Mouse (Mus musculus): Measurements from ENCODE around the gene Vmn2r1. TPM values are rescaled to one million over a fixed set of nuclear protein-coding genes. Genes with fewer than 3 reads are reported as not detected.

Gene Vmn2r1
- under 0.01 and 0.01 TPM in 2 replicates for polyA plus RNA-seq (2012; rRNA removed)

DNA sequence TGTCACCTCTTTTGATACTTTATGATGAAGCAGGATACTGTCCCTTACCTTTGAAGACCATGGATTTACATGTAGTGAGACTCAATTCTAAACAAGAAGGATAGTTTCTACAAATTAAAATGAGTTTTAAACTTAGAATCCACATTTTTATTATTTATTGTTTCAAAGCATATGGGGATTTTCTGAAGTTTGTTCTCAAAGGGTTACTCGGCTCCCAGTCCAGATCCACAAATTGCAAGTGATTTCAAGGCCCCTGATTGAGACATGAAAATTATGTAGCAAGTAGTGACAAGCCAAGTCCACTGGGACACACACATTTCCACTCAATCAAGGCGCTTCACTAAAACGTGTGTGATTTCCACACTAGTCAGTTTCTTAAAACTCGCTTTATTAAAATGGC, at the start of gene Vmn2r1:
Gene Vmn2r1, plus strand, starts transcription at position 301 of the 400 bp plus-strand sequence.

DNA sequence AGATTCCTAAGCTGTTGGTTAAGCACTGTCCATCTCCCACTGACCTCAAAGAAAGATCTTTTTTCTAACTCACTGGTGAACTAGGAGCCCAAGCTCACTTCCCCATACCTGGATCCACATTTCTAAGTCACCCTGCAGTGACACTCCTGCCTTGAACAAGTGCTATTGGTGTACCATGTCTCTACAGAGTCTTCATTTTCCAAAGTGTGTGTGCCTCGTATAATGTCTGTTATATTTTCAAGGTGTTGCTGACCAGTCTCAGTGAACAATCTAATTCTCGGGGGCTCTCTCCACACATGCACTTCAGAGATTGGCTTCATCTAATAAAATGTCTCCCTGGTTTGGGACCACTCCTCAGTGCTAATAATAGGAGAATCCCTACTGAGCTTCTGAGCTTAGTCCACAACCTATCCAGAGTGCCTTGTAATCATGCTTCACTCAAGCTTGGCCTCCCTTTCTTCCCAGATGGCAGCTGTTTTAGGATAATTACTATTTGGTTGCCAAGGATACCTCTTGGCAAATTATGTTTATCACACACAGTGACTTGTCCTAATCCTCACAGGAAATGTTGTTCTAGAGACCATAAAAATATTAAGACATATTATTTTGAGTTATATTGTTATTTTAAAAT, 60.6 kb downstream of the Vmn2r1 start, which contains the start of gene Vmn2r2:
Gene Vmn2r2, minus strand, starts transcription at position 51 of the 631 bp plus-strand sequence.

Other genes with a start within 250 kb of the Vmn2r1 start
- gene Plch1, start 182.1 kb upstream of the Vmn2r1 start, polyA plus RNA-seq (2012; rRNA removed) = 0.17 and 0.18 TPM in 2 replicates
- gene E130311K13Rik, start 152.1 kb upstream of the Vmn2r1 start, polyA plus RNA-seq (2012; rRNA removed) = 1.4 and 1.8 TPM in 2 replicates
- 13.5 and 14.1 TPM in 2 replicates for gene Slc33a1, start 116.8 kb upstream of the Vmn2r1 start, polyA plus RNA-seq (2012; rRNA removed)
- gene Gmps, start 105.4 kb upstream of the Vmn2r1 start, polyA plus RNA-seq (2012; rRNA removed) = 5.5 and 5.6 TPM in 2 replicates
- not detected in 2 replicates for gene Vmn2r2, start 60.4 kb downstream of the Vmn2r1 start, polyA plus RNA-seq (2012; rRNA removed)
- 0.01 TPM in 1 of 2 replicates, not detected in the other for gene Vmn2r3, start 208.2 kb downstream of the Vmn2r1 start, polyA plus RNA-seq (2012; rRNA removed)

Data from liver, embryonic 18 days (tissue).